Mouse (Mus musculus): ENCODE data around the gene Sec24c. TPM values are rescaled to one million over a fixed set of nuclear protein-coding genes. Genes with fewer than 3 reads are reported as not detected.

The Sec24c gene
- polyA plus RNA-seq, 1 experiment from 2014 or later, result 51.0 TPM

GRCm38 (mm10) chr14:20662740-20663139 lies 11.4 kb upstream of the Sec24c start:
- WGBS, result 86% methylated on average over 3 of the region's 3 CpGs
- Histone ChIP-seq H3K4me3 (ENCODE audit: low read depth, low read length) (no peak overlapping the region), H3K27me3 (replicated peaks; ENCODE audit: control insufficient read depth, insufficient read depth, low read length) (0 out of 2 replicates have a peak, but pooled peaks cover 5% of the 10 kb centered on the region), H3K36me3 (ENCODE audit: control insufficient read depth, insufficient read depth) (no peaks in the 10 kb centered on the region), H3K9ac (ENCODE audit: low read depth, low read length) (no peak overlapping the region), H3K4me2 (replicated peaks; ENCODE audit: low read depth) (no peak overlapping the region), H3K27ac (ENCODE audit: low read depth, low read length) (no peak overlapping the region), H3K9me3 (ENCODE audit: control insufficient read depth) (no peaks in the 10 kb centered on the region), H3K4me1 (replicated peaks; ENCODE audit: control insufficient read depth, insufficient read depth, low read length) (peaks cover 8% of the 10 kb centered on the region)
- ATAC-seq, result no peak
- no peak for TF ChIP-seq CTCF (IDR thresholded peaks at IDR 0.05; ENCODE audit: low read depth)

GRCm38 (mm10) chr14:20663601-20664000 lies 10.5 kb upstream of the Sec24c start:
- H3K9ac ChIP-seq (ENCODE audit: low read depth, low read length), result no peak overlapping the region
- no peaks in the 10 kb centered on the region for H3K9me3 ChIP-seq (ENCODE audit: control insufficient read depth)
- H3K4me1 ChIP-seq (replicated peaks; ENCODE audit: control insufficient read depth, insufficient read depth, low read length), result peaks cover 8% of the 10 kb centered on the region
- TF ChIP-seq CTCF (IDR thresholded peaks at IDR 0.05; ENCODE audit: low read depth), result no peak
- H3K4me2 ChIP-seq (replicated peaks; ENCODE audit: low read depth), result no peak overlapping the region
- H3K27ac ChIP-seq (ENCODE audit: low read depth, low read length), result no peak overlapping the region
- ATAC-seq, result no peak
- WGBS, result 65% methylated on average over 2 of the region's 2 CpGs
- no peak overlapping the region for H3K4me3 ChIP-seq (ENCODE audit: low read depth, low read length)
- H3K36me3 ChIP-seq (ENCODE audit: control insufficient read depth, insufficient read depth), result no peaks in the 10 kb centered on the region
- 0 out of 2 replicates have a peak, but pooled peaks cover 5% of the 10 kb centered on the region for H3K27me3 ChIP-seq (replicated peaks; ENCODE audit: control insufficient read depth, insufficient read depth, low read length)

- Histone ChIP-seq H3K9me3 (ENCODE audit: control insufficient read depth) (no peaks in the 10 kb centered on the region), H3K27me3 (replicated peaks; ENCODE audit: control insufficient read depth, insufficient read depth, low read length) (0 out of 2 replicates have a peak, but pooled peaks cover 5% of the 10 kb centered on the region), H3K4me1 (replicated peaks; ENCODE audit: control insufficient read depth, insufficient read depth, low read length) (peaks cover 8% of the 10 kb centered on the region), H3K4me2 (replicated peaks; ENCODE audit: low read depth) (no peak overlapping the region), H3K36me3 (ENCODE audit: control insufficient read depth, insufficient read depth) (no peaks in the 10 kb centered on the region), H3K27ac (ENCODE audit: low read depth, low read length) (no peak overlapping the region), H3K4me3 (ENCODE audit: low read depth, low read length) (no peak overlapping the region), H3K9ac (ENCODE audit: low read depth, low read length) (no peak overlapping the region)
- WGBS, result 57% methylated on average over 3 of the region's 3 CpGs
- no peak for ATAC-seq
- no peak for TF ChIP-seq CTCF (IDR thresholded peaks at IDR 0.05; ENCODE audit: low read depth)
Measured at GRCm38 (mm10) chr14:20664436-20664835, 9.7 kb upstream of the Sec24c start.

GRCm38 (mm10) chr14:20667469-20667868 lies 6.6 kb upstream of the Sec24c start:
- no peaks in the 10 kb centered on the region for H3K4me1 ChIP-seq (replicated peaks; ENCODE audit: control insufficient read depth, insufficient read depth, low read length)
- no peak overlapping the region for H3K4me3 ChIP-seq (ENCODE audit: low read depth, low read length)
- peak overlapping the region; percentile 22; the same call in 1 of the 2 replicates for H3K9ac ChIP-seq (ENCODE audit: low read depth, low read length)
- no peaks in the 10 kb centered on the region for H3K9me3 ChIP-seq (ENCODE audit: control insufficient read depth)
- no peak overlapping the region for H3K4me2 ChIP-seq (replicated peaks; ENCODE audit: low read depth)
- WGBS, result 78% methylated on average over 1 of the region's 1 CpGs
- H3K27ac ChIP-seq (ENCODE audit: low read depth, low read length), result peak overlapping the region; percentile 76; the same call in 1 of the 2 replicates
- ATAC-seq, result no peak
- no peaks in the 10 kb centered on the region for H3K36me3 ChIP-seq (ENCODE audit: control insufficient read depth, insufficient read depth)
- TF ChIP-seq CTCF (IDR thresholded peaks at IDR 0.05; ENCODE audit: low read depth), result no peak
- 0 out of 2 replicates have a peak, but pooled peaks cover under 1% of the 10 kb centered on the region for H3K27me3 ChIP-seq (replicated peaks; ENCODE audit: control insufficient read depth, insufficient read depth, low read length)

GRCm38 (mm10) chr14:20668154-20668810 lies 5.8 kb upstream of the Sec24c start, which contains the start of gene Synpo2l:
Synpo2l (minus strand) TSS chr14:20668354.
- H3K4me2 ChIP-seq (replicated peaks; ENCODE audit: low read depth), result no peak within 1 kb of the TSS
- no peaks in the 10 kb centered on the region for H3K27me3 ChIP-seq (replicated peaks; ENCODE audit: control insufficient read depth, insufficient read depth, low read length)
- TF ChIP-seq CTCF (IDR thresholded peaks at IDR 0.05; ENCODE audit: low read depth), result no peak
- no peaks in the 10 kb centered on the region for H3K9me3 ChIP-seq (ENCODE audit: control insufficient read depth)
- ATAC-seq, result peak; percentile 63
- no peaks in the 10 kb centered on the region for H3K4me1 ChIP-seq (replicated peaks; ENCODE audit: control insufficient read depth, insufficient read depth, low read length)
- H3K27ac ChIP-seq (ENCODE audit: low read depth, low read length), result peak within 1 kb of the TSS; percentile 76
- WGBS, result 57% methylated on average over 8 of the region's 8 CpGs
- no peak within 1 kb of the TSS for H3K4me3 ChIP-seq (ENCODE audit: low read depth, low read length)
- H3K9ac ChIP-seq (ENCODE audit: low read depth, low read length), result peak within 1 kb of the TSS; percentile 22; the same call in 1 of the 2 replicates
- H3K36me3 ChIP-seq (ENCODE audit: control insufficient read depth, insufficient read depth), result no peaks in the 10 kb centered on the region

- Histone ChIP-seq H3K36me3 (ENCODE audit: control insufficient read depth, insufficient read depth) (peaks cover 18% of the 10 kb centered on the region; the same call in 1 of the 2 replicates), H3K4me2 (replicated peaks; ENCODE audit: low read depth) (no peak overlapping the region), H3K27me3 (replicated peaks; ENCODE audit: control insufficient read depth, insufficient read depth, low read length) (no peaks in the 10 kb centered on the region), H3K9me3 (ENCODE audit: control insufficient read depth) (no peaks in the 10 kb centered on the region), H3K4me3 (ENCODE audit: low read depth, low read length) (no peak overlapping the region), H3K9ac (ENCODE audit: low read depth, low read length) (no peak overlapping the region), H3K4me1 (replicated peaks; ENCODE audit: control insufficient read depth, insufficient read depth, low read length) (no peaks in the 10 kb centered on the region), H3K27ac (ENCODE audit: low read depth, low read length) (no peak overlapping the region)
- WGBS, result 94% methylated on average over 2 of the region's 2 CpGs
- ATAC-seq, result no peak
- TF ChIP-seq CTCF (IDR thresholded peaks at IDR 0.05; ENCODE audit: low read depth), result peak; percentile 68
Measured at GRCm38 (mm10) chr14:20672990-20673389, 1.1 kb upstream of the Sec24c start.
